Comparison of ENCODE assay signal across 22 mouse cellular contexts in the genomic region with DNA sequence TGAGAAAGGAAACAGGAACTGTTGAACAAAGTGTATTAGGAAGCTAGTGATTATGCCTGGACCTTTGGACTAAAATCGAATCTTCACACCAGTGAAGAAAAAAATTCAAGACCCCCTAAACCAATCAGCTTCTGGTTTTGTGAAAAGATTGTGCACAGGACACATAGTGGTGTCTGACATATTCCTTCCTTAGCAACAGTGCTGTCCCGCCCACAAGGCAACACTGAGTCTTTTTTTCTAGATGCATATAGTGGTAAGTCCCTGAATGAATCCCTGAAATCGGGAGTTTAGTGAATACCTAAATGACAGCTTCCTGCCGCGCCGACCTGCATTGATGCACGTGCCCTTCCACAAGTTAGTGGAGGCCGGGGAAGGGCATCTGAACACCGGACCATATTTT.
DNase-seq lines count a peak whose midpoint lies in the region; ATAC-seq and TF ChIP-seq lines count a peak whose summit lies in the region.
"Had no signal": no experiment of that assay in that cellular context is flagged by ENCODE, and none has a peak within 500 bp of the region (broad histone marks: within the 10 kb centered on the region; RNA-seq: fewer than 3 reads in every experiment).

No protein-coding gene starts in this region.

- WGBS in forebrain, embryonic 14.5 days: 73% methylated on average over 9 of the region's 9 CpGs
- WGBS in forebrain, embryonic 13.5 days: 80% methylated on average over 9 of the region's 9 CpGs
- WGBS in hindbrain, embryonic 13.5 days: 75% methylated on average over 9 of the region's 9 CpGs
- WGBS in hindbrain, embryonic 11.5 days: 77% methylated on average over 9 of the region's 9 CpGs
- WGBS in lung, embryonic 15.5 days: 77% methylated on average over 9 of the region's 9 CpGs
- WGBS in lung, adult 2 months: 63% methylated on average over 9 of the region's 9 CpGs
- WGBS in neural tube, embryonic 15.5 days: 71% methylated on average over 9 of the region's 9 CpGs

- TF ChIP-seq POLR2A in lung, adult 2 months (IDR thresholded peaks at IDR 0.05; ENCODE audit: borderline replicate concordance, extremely low read depth, low read depth, low read length): no peak

- no peaks in the 10 kb centered on the region for H3K9me3 ChIP-seq in forebrain, embryonic 14.5 days (replicated peaks; ENCODE audit: control insufficient read depth, low read length)
- H3K9me3 ChIP-seq in forebrain, embryonic 13.5 days (replicated peaks): no peaks in the 10 kb centered on the region
- no peaks in the 10 kb centered on the region for H3K9me3 ChIP-seq in hindbrain, embryonic 13.5 days
- H3K9me3 ChIP-seq in hindbrain, embryonic 11.5 days (ENCODE audit: control insufficient read depth, low read length): no peaks in the 10 kb centered on the region
- H3K9me3 ChIP-seq in lung, embryonic 15.5 days: no peaks in the 10 kb centered on the region
- no peaks in the 10 kb centered on the region for H3K9me3 ChIP-seq in neural tube, embryonic 15.5 days (replicated peaks)
- H3K9me3 ChIP-seq: embryonic facial prominence, embryonic 15.5 days; heart, embryonic 13.5 days; liver, embryonic 13.5 days had no signal

- 0 out of 2 replicates have a peak overlapping the region, but pooled peaks have one; percentile 9 for H3K4me2 ChIP-seq in forebrain, embryonic 14.5 days (ENCODE audit: low read length)
- no peak overlapping the region for H3K4me2 ChIP-seq in forebrain, embryonic 13.5 days
- H3K4me2 ChIP-seq in hindbrain, embryonic 13.5 days: 0 out of 2 replicates have a peak overlapping the region, but pooled peaks have one; percentile 13
- H3K4me2 ChIP-seq in hindbrain, embryonic 11.5 days (replicated peaks; ENCODE audit: low read depth, low read length): no peak overlapping the region
- H3K4me2 ChIP-seq in lung, embryonic 15.5 days: peak overlapping the region; percentile 18; the same call in 1 of the 2 replicates
- peak overlapping the region; percentile 38 for H3K4me2 ChIP-seq in neural tube, embryonic 15.5 days
- H3K4me2 ChIP-seq: embryonic facial prominence, embryonic 15.5 days; heart, embryonic 13.5 days; liver, embryonic 13.5 days; lung, embryonic 14.5 days had no signal

- H3K4me1 ChIP-seq in forebrain, embryonic 14.5 days (ENCODE audit: control insufficient read depth, insufficient read depth, low read length): no peaks in the 10 kb centered on the region
- no peaks in the 10 kb centered on the region for H3K4me1 ChIP-seq in forebrain, embryonic 13.5 days
- no peaks in the 10 kb centered on the region for H3K4me1 ChIP-seq in hindbrain, embryonic 13.5 days (replicated peaks)
- no peaks in the 10 kb centered on the region for H3K4me1 ChIP-seq in hindbrain, embryonic 11.5 days (replicated peaks; ENCODE audit: control insufficient read depth, insufficient read depth, low read length)
- H3K4me1 ChIP-seq in lung, embryonic 15.5 days: no peaks in the 10 kb centered on the region
- no peaks in the 10 kb centered on the region for H3K4me1 ChIP-seq in lung, adult 2 months (ENCODE audit: control insufficient read depth, insufficient read depth, low read length)
- no peaks in the 10 kb centered on the region for H3K4me1 ChIP-seq in neural tube, embryonic 15.5 days
- H3K4me1 ChIP-seq: embryonic facial prominence, embryonic 15.5 days; heart, embryonic 13.5 days; liver, embryonic 13.5 days had no signal

- no peak for ATAC-seq in forebrain, embryonic 14.5 days
- no peak for ATAC-seq in forebrain, embryonic 13.5 days
- ATAC-seq in hindbrain, embryonic 13.5 days (ENCODE audit: low FRiP score): no peak
- no peak for ATAC-seq in hindbrain, embryonic 11.5 days (ENCODE audit: low FRiP score)
- ATAC-seq in lung, embryonic 15.5 days (ENCODE audit: borderline replicate concordance, extremely low read depth, low FRiP score, low TSS enrichment): no peak
- ATAC-seq in neural tube, embryonic 15.5 days (ENCODE audit: low FRiP score): no peak

- H3K27ac ChIP-seq in forebrain, embryonic 14.5 days (ENCODE audit: low read depth, low read length): no peak overlapping the region
- no peak overlapping the region for H3K27ac ChIP-seq in forebrain, embryonic 13.5 days
- no peak overlapping the region for H3K27ac ChIP-seq in hindbrain, embryonic 13.5 days
- no peak overlapping the region for H3K27ac ChIP-seq in hindbrain, embryonic 11.5 days (ENCODE audit: low read depth, low read length)
- H3K27ac ChIP-seq in lung, embryonic 15.5 days: no peak overlapping the region
- H3K27ac ChIP-seq in neural tube, embryonic 15.5 days (replicated peaks): no peak overlapping the region
- H3K27ac ChIP-seq: embryonic facial prominence, embryonic 15.5 days; heart, embryonic 13.5 days; liver, embryonic 13.5 days had no signal

- H3K36me3 ChIP-seq in forebrain, embryonic 14.5 days (ENCODE audit: control insufficient read depth, insufficient read depth, low read length): no peaks in the 10 kb centered on the region
- H3K36me3 ChIP-seq in forebrain, embryonic 13.5 days (ENCODE audit: poor library complexity, severe bottlenecking): no peaks in the 10 kb centered on the region
- H3K36me3 ChIP-seq in hindbrain, embryonic 13.5 days: no peaks in the 10 kb centered on the region
- no peaks in the 10 kb centered on the region for H3K36me3 ChIP-seq in hindbrain, embryonic 11.5 days (ENCODE audit: control insufficient read depth, insufficient read depth, low read length)
- H3K36me3 ChIP-seq in lung, embryonic 15.5 days: no peaks in the 10 kb centered on the region
- H3K36me3 ChIP-seq in neural tube, embryonic 15.5 days: no peaks in the 10 kb centered on the region
- H3K36me3 ChIP-seq: embryonic facial prominence, embryonic 15.5 days; heart, embryonic 13.5 days; liver, embryonic 13.5 days had no signal

- TF ChIP-seq CTCF in lung, adult 2 months (IDR thresholded peaks at IDR 0.05; ENCODE audit: insufficient read depth, low read length): no peak

- no peak overlapping the region for H3K9ac ChIP-seq in forebrain, embryonic 14.5 days (ENCODE audit: low read length)
- H3K9ac ChIP-seq in forebrain, embryonic 13.5 days: no peak overlapping the region
- H3K9ac ChIP-seq in hindbrain, embryonic 13.5 days: no peak overlapping the region
- H3K9ac ChIP-seq in hindbrain, embryonic 11.5 days (ENCODE audit: low read depth, low read length): no peak overlapping the region
- no peak overlapping the region for H3K9ac ChIP-seq in lung, embryonic 15.5 days
- no peak overlapping the region for H3K9ac ChIP-seq in neural tube, embryonic 15.5 days (replicated peaks)
- H3K9ac ChIP-seq: embryonic facial prominence, embryonic 15.5 days; heart, embryonic 13.5 days; liver, embryonic 13.5 days; lung, embryonic 14.5 days had no signal

- DNase-seq in forebrain, embryonic 14.5 days (ENCODE audit: low spot score): no peak
- DNase-seq in hindbrain, embryonic 11.5 days (ENCODE audit: low spot score): no peak
- no peak for DNase-seq in lung, adult 2 months
- no peak for DNase-seq in kidney, adult 18-20 months
- DNase-seq: adrenal gland, postnatal 10 days; cerebellum, adult 2 months; gastrocnemius, postnatal 14 days; heart, adult 11 months; heart, postnatal 36 days; kidney, adult 8-10 months; liver, embryonic 13.5 days; lung, postnatal 36 days; thymus, adult 18-20 months; thymus, postnatal 36 days had no signal

- no peak overlapping the region for H3K4me3 ChIP-seq in forebrain, embryonic 14.5 days (ENCODE audit: low read depth, low read length)
- no peak overlapping the region for H3K4me3 ChIP-seq in forebrain, embryonic 13.5 days
- H3K4me3 ChIP-seq in hindbrain, embryonic 13.5 days: no peak overlapping the region
- no peak overlapping the region for H3K4me3 ChIP-seq in hindbrain, embryonic 11.5 days (ENCODE audit: low read depth, low read length)
- H3K4me3 ChIP-seq in lung, embryonic 15.5 days: no peak overlapping the region
- H3K4me3 ChIP-seq in lung, adult 2 months (replicated peaks; ENCODE audit: extremely low read depth, low read depth, low read length): no peak overlapping the region
- H3K4me3 ChIP-seq in neural tube, embryonic 15.5 days (replicated peaks): no peak overlapping the region
- H3K4me3 ChIP-seq: embryonic facial prominence, embryonic 15.5 days; heart, embryonic 13.5 days; liver, embryonic 13.5 days; myocyte had no signal

- H3K27me3 ChIP-seq in forebrain, embryonic 14.5 days (replicated peaks; ENCODE audit: control insufficient read depth, insufficient read depth, low read length): no peaks in the 10 kb centered on the region
- no peaks in the 10 kb centered on the region for H3K27me3 ChIP-seq in forebrain, embryonic 13.5 days
- no peaks in the 10 kb centered on the region for H3K27me3 ChIP-seq in hindbrain, embryonic 13.5 days
- no peaks in the 10 kb centered on the region for H3K27me3 ChIP-seq in hindbrain, embryonic 11.5 days (ENCODE audit: control insufficient read depth, insufficient read depth, low read length)
- H3K27me3 ChIP-seq in lung, embryonic 15.5 days: no peaks in the 10 kb centered on the region
- H3K27me3 ChIP-seq in neural tube, embryonic 15.5 days (replicated peaks): no peaks in the 10 kb centered on the region
- H3K27me3 ChIP-seq: embryonic facial prominence, embryonic 15.5 days; heart, embryonic 13.5 days; liver, embryonic 13.5 days had no signal

Comparison
In these comparisons a context has a peak if more than half of its experiments do, and no peak if none do; other contexts are left out.
1. H3K4me2 ChIP-seq: peak in forebrain, embryonic 14.5 days (single experiment), hindbrain, embryonic 13.5 days (single experiment), lung, embryonic 15.5 days (single experiment) and neural tube, embryonic 15.5 days (single experiment); none in forebrain, embryonic 13.5 days (single experiment) and hindbrain, embryonic 11.5 days (single experiment).